Mouse (Mus musculus): Measurements from ENCODE around the gene Ermp1.

Ermp1 gene

GRCm38 (mm10) chr19:29647651-29648549 is at the start of gene Ermp1:
Gene Ermp1, minus strand, starts transcription at chr19:29648415.
- DNase-seq (ENCODE audit: low spot score in 2 of 2), result peak; percentile 90 to 98

GRCm38 (mm10) chr19:29697245-29697874 is 49.1 kb upstream of the Ermp1 start, which contains the start of gene Mlana:
Gene Mlana, plus strand, starts transcription at chr19:29697824.
- no peak for DNase-seq (ENCODE audit: low spot score in 2 of 2)

- DNase-seq (ENCODE audit: low spot score in 2 of 2), result no peak
These were observed 48.6 kb upstream of the Ermp1 start for GRCm38 (mm10) chr19:29696840-29697239.

- DNase-seq (ENCODE audit: low spot score in 2 of 2), result no peak
These were observed 48.1 kb upstream of the Ermp1 start for GRCm38 (mm10) chr19:29696309-29696708.

GRCm38 (mm10) chr19:29695071-29695470 is 46.9 kb upstream of the Ermp1 start:
- no peak for DNase-seq (ENCODE audit: low spot score in 2 of 2)

- DNase-seq (ENCODE audit: low spot score in 2 of 2), result peak; percentile 49 to 80
These were observed 35.8 kb upstream of the Ermp1 start for GRCm38 (mm10) chr19:29683844-29684540.

GRCm38 (mm10) chr19:29680182-29681152 is 32.3 kb upstream of the Ermp1 start:
- no peak for DNase-seq (ENCODE audit: low spot score in 2 of 2)

GRCm38 (mm10) chr19:29678181-29678778 is 30.1 kb upstream of the Ermp1 start:
- DNase-seq (ENCODE audit: low spot score in 2 of 2), result no peak

- no peak for DNase-seq (ENCODE audit: low spot score in 2 of 2)
These were observed 28.4 kb upstream of the Ermp1 start for GRCm38 (mm10) chr19:29676479-29677193.

GRCm38 (mm10) chr19:29675562-29676078 is 27.4 kb upstream of the Ermp1 start:
- DNase-seq (ENCODE audit: low spot score in 2 of 2), result no peak

GRCm38 (mm10) chr19:29674946-29675345 is 26.7 kb upstream of the Ermp1 start:
- DNase-seq (ENCODE audit: low spot score in 2 of 2), result no peak

- DNase-seq (ENCODE audit: low spot score in 2 of 2), result no peak
These were observed 24.4 kb upstream of the Ermp1 start for GRCm38 (mm10) chr19:29672660-29673059.

- DNase-seq (ENCODE audit: low spot score in 2 of 2), result no peak
These were observed 22.9 kb upstream of the Ermp1 start for GRCm38 (mm10) chr19:29671160-29671559.

- no peak for DNase-seq (ENCODE audit: low spot score in 2 of 2)
These were observed 22.0 kb upstream of the Ermp1 start for GRCm38 (mm10) chr19:29670247-29670646.

GRCm38 (mm10) chr19:29668135-29668534 is 19.9 kb upstream of the Ermp1 start:
- no peak for DNase-seq (ENCODE audit: low spot score in 2 of 2)

- DNase-seq (ENCODE audit: low spot score in 2 of 2), result no peak
These were observed 18.9 kb upstream of the Ermp1 start for GRCm38 (mm10) chr19:29666965-29667594.

GRCm38 (mm10) chr19:29666164-29666563 is 17.9 kb upstream of the Ermp1 start:
- DNase-seq (ENCODE audit: low spot score in 2 of 2), result no peak

GRCm38 (mm10) chr19:29664934-29665333 is 16.7 kb upstream of the Ermp1 start:
- no peak for DNase-seq (ENCODE audit: low spot score in 2 of 2)

- no peak for DNase-seq (ENCODE audit: low spot score in 2 of 2)
These were observed 15.6 kb upstream of the Ermp1 start for GRCm38 (mm10) chr19:29663780-29664179.

Measured in frontal cortex, postnatal 14 days (tissue).